Comparison of ENCODE assay signal across 8 mouse cellular contexts in genomic region chr17:86167320-86168230, GRCm38 (mm10). TPM values are rescaled to one million over a fixed set of nuclear protein-coding genes. Genes with fewer than 3 reads are reported as not detected.
A peak's percentile ranks its signal among the peaks of the same experiment; 100 is the strongest.
DNase-seq lines count a peak whose midpoint lies in the region; ATAC-seq and TF ChIP-seq lines count a peak whose summit lies in the region.

TSS of gene Prkce (plus strand) at chr17:86167785.

- H3K4me2 ChIP-seq in forebrain, embryonic 11.5 days (ENCODE audit: low read depth, low read length, severe bottlenecking) = peak within 1 kb of the TSS; percentile 95
- H3K4me2 ChIP-seq in heart, embryonic 16.5 days (ENCODE audit: low read depth, low read length) = peak within 1 kb of the TSS; percentile 94
- H3K4me2 ChIP-seq in neural tube, embryonic 14.5 days (ENCODE audit: low read depth, low read length) = peak within 1 kb of the TSS; percentile 92

- peak within 1 kb of the TSS; percentile 84 for H3K4me3 ChIP-seq in E14TG2a.4 (replicated peaks; ENCODE audit: low read length)
- H3K4me3 ChIP-seq in forebrain, embryonic 11.5 days (ENCODE audit: low read depth, low read length) = peak within 1 kb of the TSS; percentile 71
- peak within 1 kb of the TSS; percentile 90 for H3K4me3 ChIP-seq in heart, embryonic 16.5 days (ENCODE audit: low read length)
- peak within 1 kb of the TSS; percentile 79 for H3K4me3 ChIP-seq in neural tube, embryonic 14.5 days (ENCODE audit: low read depth, low read length)
- peak within 1 kb of the TSS; percentile 87 for H3K4me3 ChIP-seq in testis, adult 2 months (ENCODE audit: control insufficient read depth, low read depth, low read length)

- WGBS in forebrain, embryonic 11.5 days = under 1% methylated on average over 106 of the region's 115 CpGs
- under 1% methylated on average over 96 of the region's 115 CpGs for WGBS in heart, embryonic 16.5 days
- under 1% methylated on average over 92 of the region's 115 CpGs for WGBS in neural tube, embryonic 14.5 days

- peak; percentile 74 for ATAC-seq in forebrain, embryonic 11.5 days (replicated peaks; ENCODE audit: low FRiP score)
- peak; percentile 67 for ATAC-seq in heart, embryonic 16.5 days (replicated peaks; ENCODE audit: extremely low read depth, insufficient read depth, low FRiP score)
- ATAC-seq in neural tube, embryonic 14.5 days (ENCODE audit: low read depth) = peak; percentile 68

- no peaks in the 10 kb centered on the region for H3K36me3 ChIP-seq in E14TG2a.4 (ENCODE audit: insufficient read depth, low read length)
- no peaks in the 10 kb centered on the region; the same call in 1 of the 2 replicates for H3K36me3 ChIP-seq in forebrain, embryonic 11.5 days (ENCODE audit: control insufficient read depth, insufficient read depth, low read length)
- H3K36me3 ChIP-seq in heart, embryonic 16.5 days (ENCODE audit: control insufficient read depth, insufficient read depth) = no peaks in the 10 kb centered on the region
- no peaks in the 10 kb centered on the region for H3K36me3 ChIP-seq in neural tube, embryonic 14.5 days (ENCODE audit: control insufficient read depth, insufficient read depth, low read length)
- H3K36me3 ChIP-seq in testis, adult 2 months (ENCODE audit: control insufficient read depth, insufficient read depth, low read length) = no peaks in the 10 kb centered on the region

- peak within 1 kb of the TSS; percentile 83 for H3K9ac ChIP-seq in forebrain, embryonic 11.5 days (ENCODE audit: low read length)
- peak within 1 kb of the TSS; percentile 87 for H3K9ac ChIP-seq in heart, embryonic 16.5 days (ENCODE audit: low read length)
- H3K9ac ChIP-seq in neural tube, embryonic 14.5 days (replicated peaks; ENCODE audit: low read depth, low read length) = peak within 1 kb of the TSS; percentile 76

- 0 out of 2 replicates have a peak, but pooled peaks have one; percentile 26 for TF ChIP-seq POLR2A in testis, adult 2 months (IDR thresholded peaks at IDR 0.05; ENCODE audit: control insufficient read depth, low read depth, low read length)

- H3K9me3 ChIP-seq in E14TG2a.4 (ENCODE audit: low read length) = no peaks in the 10 kb centered on the region
- H3K9me3 ChIP-seq in forebrain, embryonic 11.5 days (ENCODE audit: control insufficient read depth, low read length) = no peaks in the 10 kb centered on the region
- H3K9me3 ChIP-seq in heart, embryonic 16.5 days (replicated peaks; ENCODE audit: control insufficient read depth, low read length) = no peaks in the 10 kb centered on the region
- H3K9me3 ChIP-seq in neural tube, embryonic 14.5 days (ENCODE audit: control insufficient read depth, low read length) = no peaks in the 10 kb centered on the region

- peak within 1 kb of the TSS; percentile 87 for H3K27ac ChIP-seq in forebrain, embryonic 11.5 days (ENCODE audit: low read depth, low read length)
- peak within 1 kb of the TSS; percentile 96 for H3K27ac ChIP-seq in heart, embryonic 16.5 days (ENCODE audit: low read length)
- peak within 1 kb of the TSS; percentile 89 for H3K27ac ChIP-seq in neural tube, embryonic 14.5 days (ENCODE audit: low read depth, low read length)
- peak within 1 kb of the TSS; percentile 55 for H3K27ac ChIP-seq in testis, adult 2 months (ENCODE audit: control insufficient read depth, insufficient read depth, low read depth, low read length)

- H3K4me1 ChIP-seq in E14TG2a.4 (replicated peaks; ENCODE audit: low read depth, low read length) = peaks cover 20% of the 10 kb centered on the region
- peaks cover 8% of the 10 kb centered on the region; the same call in 1 of the 2 replicates for H3K4me1 ChIP-seq in forebrain, embryonic 11.5 days (replicated peaks; ENCODE audit: control insufficient read depth, insufficient read depth, low read length)
- peaks cover 30% of the 10 kb centered on the region for H3K4me1 ChIP-seq in heart, embryonic 16.5 days (ENCODE audit: control insufficient read depth, insufficient read depth, low read length)
- H3K4me1 ChIP-seq in neural tube, embryonic 14.5 days (ENCODE audit: control insufficient read depth, insufficient read depth, low read length) = peaks cover 31% of the 10 kb centered on the region
- peaks cover 25% of the 10 kb centered on the region for H3K4me1 ChIP-seq in testis, adult 2 months (ENCODE audit: control insufficient read depth, insufficient read depth, low read length)

- TF ChIP-seq CTCF in E14TG2a.4 (conservative IDR thresholded peaks at IDR 0.05; ENCODE audit: low read length) = no peak
- no peak for TF ChIP-seq CTCF in testis, adult 2 months (IDR thresholded peaks at IDR 0.05; ENCODE audit: control insufficient read depth, insufficient read depth, insufficient replicate concordance, low read depth, low read length)

- H3K27me3 ChIP-seq in E14TG2a.4 (ENCODE audit: insufficient read depth, low read length) = peaks cover 80% of the 10 kb centered on the region
- H3K27me3 ChIP-seq in forebrain, embryonic 11.5 days (ENCODE audit: control insufficient read depth, insufficient read depth, low read length) = peaks cover 4% of the 10 kb centered on the region; the same call in 1 of the 2 replicates
- no peaks in the 10 kb centered on the region for H3K27me3 ChIP-seq in heart, embryonic 16.5 days (ENCODE audit: control insufficient read depth, insufficient read depth, low read length)
- H3K27me3 ChIP-seq in neural tube, embryonic 14.5 days (ENCODE audit: control insufficient read depth, insufficient read depth, low read length) = no peaks in the 10 kb centered on the region
- 0 out of 2 replicates have a peak, but pooled peaks cover 2% of the 10 kb centered on the region for H3K27me3 ChIP-seq in testis, adult 2 months (ENCODE audit: control insufficient read depth, insufficient read depth, low read length)

- DNase-seq in c-Kit-positive CD71-positive TER-119-negative erythroid progenitor cells, embryonic 14.5 days (ENCODE audit: low read depth) = peak; percentile 72
- DNase-seq in forebrain, embryonic 11.5 days (ENCODE audit: low spot score) = peak; percentile 92
- peak; percentile 92 to 93 for DNase-seq in kidney, postnatal 36 days
- DNase-seq in lung, adult 18-20 months = peak; percentile 87 to 90

RNA-seq across cellular contexts. Expression of gene Prkce, which starts in this region (rescaled TPM):
- polyA plus RNA-seq in forebrain, embryonic 11.5 days (2014; fragmentation: Nextera tagmentation; extraction: Ambion mirVana) = 6.0 and 6.1 TPM in 2 replicates
- polyA plus RNA-seq in heart, embryonic 16.5 days (2015; fragmentation: Nextera tagmentation; extraction: Ambion mirVana) = 6.0 and 8.2 TPM in 2 replicates
- 40.8 and 44.3 TPM in 2 replicates for polyA plus RNA-seq in neural tube, embryonic 14.5 days (2014; fragmentation: Nextera tagmentation; extraction: Ambion mirVana)
- 0.90 and 1.2 TPM in 2 replicates for polyA plus RNA-seq in testis, adult 2 months (2012; rRNA removed)

Comparison
In these comparisons a context has a peak if more than half of its experiments do, and no peak if none do; other contexts are left out.
1. Peak in every context shown above with its lines: DNase-seq, ATAC-seq, H3K4me3 ChIP-seq and H3K27ac ChIP-seq.